Mouse (Mus musculus): ENCODE measurements around the gene Peli2.

DNA sequence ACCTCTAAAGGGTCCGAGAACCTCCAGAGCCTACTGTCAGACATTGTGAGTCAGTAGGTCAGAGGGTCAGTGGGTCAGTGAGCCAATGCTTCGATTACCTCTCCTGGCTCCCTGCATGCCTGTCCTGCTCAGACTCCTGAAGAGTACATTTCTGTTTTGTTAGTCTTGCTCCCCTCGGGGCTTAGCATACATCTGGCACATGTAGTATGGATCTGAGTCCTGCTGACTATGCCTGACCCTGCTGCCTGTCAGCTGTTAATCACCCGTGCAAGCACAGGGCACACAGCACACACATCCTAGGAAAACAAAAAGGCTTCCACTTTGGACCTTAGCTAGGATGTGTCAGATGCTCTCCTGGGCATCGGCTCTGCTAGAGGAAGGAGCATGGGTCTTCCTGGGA lies 134.7 kb downstream of the Peli2 start:
- TF ChIP-seq CTCF (IDR thresholded peaks at IDR 0.05; ENCODE audit: control insufficient read depth, insufficient read depth, low read length): no peak
- TF ChIP-seq POLR2A (IDR thresholded peaks at IDR 0.05; ENCODE audit: borderline replicate concordance, control insufficient read depth, low read depth, low read length): no peak

All from bone marrow, adult 2 months (tissue).